Mouse (Mus musculus) testis, postnatal 10 days (tissue): ENCODE results near the gene Hsp90ab1.

Source experiments
- DNase-seq: peaks from one replicate; pipeline ENCODE4 v3.0.0; 2021; ENCODE audit warnings: low spot score

The Hsp90ab1 gene

GRCm38 (mm10) chr17:45573087-45573779 lies at the start of gene Hsp90ab1:
TSS of gene Hsp90ab1 (minus strand) at chr17:45573271.
- peak; percentile 100 for DNase-seq

- no peak for DNase-seq
Observed at GRCm38 (mm10) chr17:45619386-45620256, 46.5 kb upstream of the Hsp90ab1 start.

- DNase-seq = no peak
Observed at GRCm38 (mm10) chr17:45618941-45619385, 45.9 kb upstream of the Hsp90ab1 start.

GRCm38 (mm10) chr17:45617655-45618054 lies 44.6 kb upstream of the Hsp90ab1 start:
- DNase-seq = no peak

- DNase-seq = no peak
Observed at GRCm38 (mm10) chr17:45616679-45617078, 43.6 kb upstream of the Hsp90ab1 start.

GRCm38 (mm10) chr17:45616046-45616650 lies 43.1 kb upstream of the Hsp90ab1 start:
- DNase-seq = no peak

- DNase-seq = peak; percentile 35
Observed at GRCm38 (mm10) chr17:45612921-45613320, 39.9 kb upstream of the Hsp90ab1 start.

GRCm38 (mm10) chr17:45612008-45612407 lies 38.9 kb upstream of the Hsp90ab1 start:
- no peak for DNase-seq

- DNase-seq = peak; percentile 41
Observed at GRCm38 (mm10) chr17:45610144-45610866, 37.2 kb upstream of the Hsp90ab1 start.

- no peak for DNase-seq
Observed at GRCm38 (mm10) chr17:45608396-45608795, 35.3 kb upstream of the Hsp90ab1 start.

GRCm38 (mm10) chr17:45606992-45607879 lies 34.2 kb upstream of the Hsp90ab1 start:
- DNase-seq = peak; percentile 39

GRCm38 (mm10) chr17:45602984-45603383 lies 29.9 kb upstream of the Hsp90ab1 start:
- DNase-seq = no peak

GRCm38 (mm10) chr17:45601877-45602304 lies 28.8 kb upstream of the Hsp90ab1 start, which contains the start of gene Mymx:
TSS of gene Mymx (minus strand) at chr17:45602102.
- peak; percentile 69 for DNase-seq

- DNase-seq = peak; percentile 54
Observed at GRCm38 (mm10) chr17:45601325-45601724, 28.3 kb upstream of the Hsp90ab1 start.

- DNase-seq = peak; percentile 40
Observed at GRCm38 (mm10) chr17:45600267-45600666, 27.2 kb upstream of the Hsp90ab1 start.

- DNase-seq = peak; percentile 89
Observed at GRCm38 (mm10) chr17:45599446-45600242, 26.6 kb upstream of the Hsp90ab1 start, which contains the start of gene Slc29a1. TSS of gene Slc29a1 (minus strand) at chr17:45599606.

GRCm38 (mm10) chr17:45598891-45599290 lies 25.8 kb upstream of the Hsp90ab1 start:
- DNase-seq = no peak

GRCm38 (mm10) chr17:45598376-45598775 lies 25.3 kb upstream of the Hsp90ab1 start:
- peak; percentile 38 for DNase-seq

GRCm38 (mm10) chr17:45597787-45598186 lies 24.7 kb upstream of the Hsp90ab1 start:
- peak; percentile 54 for DNase-seq
